Mouse (Mus musculus): ENCODE data around the gene Mgst1. TPM values are rescaled to one million over a fixed set of nuclear protein-coding genes. Genes with fewer than 3 reads are reported as not detected.

Mgst1 gene
- 187 and 224 TPM in 2 replicates for polyA plus RNA-seq (2015; fragmentation: Nextera tagmentation; extraction: Ambion mirVana)

DNA sequence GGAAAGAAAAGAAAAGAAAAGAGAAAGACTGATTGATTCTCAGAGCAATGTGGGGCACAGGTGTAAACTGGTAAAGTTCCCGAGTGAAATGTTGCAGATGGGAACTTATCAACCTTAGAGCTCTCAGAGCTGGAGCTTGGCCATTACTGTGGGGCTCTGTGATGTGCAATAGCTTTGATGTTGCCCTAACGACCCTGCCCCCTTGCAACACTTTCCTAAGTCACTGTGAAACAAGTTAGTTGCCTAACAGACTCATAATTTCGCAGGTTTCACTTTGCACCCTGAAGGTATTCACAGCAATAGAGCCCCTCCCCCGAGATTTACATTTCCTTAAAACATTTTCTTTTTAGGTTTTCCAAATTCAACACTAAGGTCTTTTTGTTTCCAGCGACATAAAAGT lies at the start of gene Mgst1:
TSS of gene Mgst1 (plus strand) at position 387 of the 400 bp plus-strand sequence.
- 0% methylated on average over 5 of the region's 5 CpGs for WGBS
- H3K9ac ChIP-seq, result peak within 1 kb of the TSS; percentile 31

GRCm38 (mm10) chr6:138092432-138092831 lies 47.7 kb upstream of the Mgst1 start:
- Histone ChIP-seq H3K9ac (no peak overlapping the region), H3K4me3 (no peak overlapping the region), H3K4me2 (no peak overlapping the region), H3K36me3 (no peaks in the 10 kb centered on the region), H3K9me3 (no peaks in the 10 kb centered on the region), H3K27ac (no peak overlapping the region), H3K27me3 (no peaks in the 10 kb centered on the region), H3K4me1 (no peaks in the 10 kb centered on the region)
- 42% methylated on average over 7 of the region's 7 CpGs for WGBS
- no peak for ATAC-seq (ENCODE audit: insufficient number of reproducible peaks, low FRiP score, low TSS enrichment, low read depth)

More for the DNA sequence above, at the start of gene Mgst1:
- Histone ChIP-seq H3K4me1 (peaks cover 38% of the 10 kb centered on the region), H3K9me3 (no peaks in the 10 kb centered on the region), H3K4me2 (peak within 1 kb of the TSS; percentile 79), H3K4me3 (peak within 1 kb of the TSS; percentile 48), H3K36me3 (no peaks in the 10 kb centered on the region), H3K27me3 (no peaks in the 10 kb centered on the region), H3K27ac (peak within 1 kb of the TSS; percentile 63)
- peak; percentile 30; the same call in 1 of the 2 replicates for ATAC-seq (ENCODE audit: insufficient number of reproducible peaks, low FRiP score, low TSS enrichment, low read depth)

DNA sequence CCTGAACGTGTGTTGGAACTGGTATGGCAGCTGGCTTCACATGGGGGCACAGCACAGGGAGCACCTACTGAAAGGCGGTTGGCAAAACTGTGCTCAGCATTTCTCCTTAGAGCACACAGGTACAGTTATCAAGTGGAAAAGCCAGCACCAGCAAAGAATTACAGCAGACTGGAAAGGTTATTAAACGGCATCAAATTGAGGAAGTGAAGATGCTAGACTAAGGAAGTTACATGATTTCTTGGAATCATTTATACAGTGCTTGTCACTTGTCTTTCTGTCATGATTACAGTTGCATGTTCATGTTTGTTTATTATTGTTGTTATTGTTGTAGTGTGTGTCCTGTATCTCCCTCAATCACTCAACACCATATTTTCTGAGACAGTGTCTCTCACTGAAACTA lies 45.1 kb upstream of the Mgst1 start:
- H3K9me3 ChIP-seq, result no peaks in the 10 kb centered on the region
- H3K9ac ChIP-seq, result no peak overlapping the region
- no peak for ATAC-seq (ENCODE audit: insufficient number of reproducible peaks, low FRiP score, low TSS enrichment, low read depth)
- no peaks in the 10 kb centered on the region for H3K36me3 ChIP-seq
- no peak overlapping the region for H3K4me3 ChIP-seq
- H3K27ac ChIP-seq, result no peak overlapping the region
- no peaks in the 10 kb centered on the region for H3K4me1 ChIP-seq
- WGBS, result 78% methylated on average over 3 of the region's 3 CpGs
- no peak overlapping the region for H3K4me2 ChIP-seq
- no peaks in the 10 kb centered on the region for H3K27me3 ChIP-seq

DNA sequence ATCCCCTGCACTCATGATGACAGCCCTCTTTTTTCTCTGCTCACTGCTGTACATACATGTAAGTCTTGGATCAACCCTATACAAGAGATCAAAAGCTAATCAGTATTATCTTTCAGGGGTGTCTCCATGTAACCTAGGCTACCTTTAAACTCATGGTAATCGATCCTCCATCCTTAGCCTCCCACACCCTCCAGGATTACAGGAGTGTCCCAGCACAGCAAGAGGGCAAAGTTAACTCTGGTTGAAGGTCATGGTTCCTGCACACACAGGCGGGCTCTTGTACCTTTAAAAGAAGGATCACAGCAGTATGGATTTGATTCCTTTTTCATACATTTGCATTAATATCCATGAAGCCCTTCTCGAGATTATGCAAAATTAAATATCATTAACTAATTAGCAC lies 40.5 kb upstream of the Mgst1 start:
- Histone ChIP-seq H3K9me3 (no peaks in the 10 kb centered on the region), H3K9ac (no peak overlapping the region), H3K4me3 (no peak overlapping the region), H3K4me1 (no peaks in the 10 kb centered on the region), H3K36me3 (no peaks in the 10 kb centered on the region), H3K27me3 (no peaks in the 10 kb centered on the region), H3K27ac (no peak overlapping the region), H3K4me2 (no peak overlapping the region)
- ATAC-seq (ENCODE audit: insufficient number of reproducible peaks, low FRiP score, low TSS enrichment, low read depth), result no peak
- WGBS, result 73% methylated on average over 3 of the region's 3 CpGs

GRCm38 (mm10) chr6:138101843-138102242 lies 38.3 kb upstream of the Mgst1 start:
- Histone ChIP-seq H3K4me3 (no peak overlapping the region), H3K27ac (no peak overlapping the region), H3K27me3 (no peaks in the 10 kb centered on the region), H3K36me3 (no peaks in the 10 kb centered on the region), H3K9me3 (no peaks in the 10 kb centered on the region), H3K4me2 (no peak overlapping the region), H3K9ac (no peak overlapping the region), H3K4me1 (no peaks in the 10 kb centered on the region)
- ATAC-seq (ENCODE audit: insufficient number of reproducible peaks, low FRiP score, low TSS enrichment, low read depth), result no peak
- 91% methylated on average over 4 of the region's 4 CpGs for WGBS

DNA sequence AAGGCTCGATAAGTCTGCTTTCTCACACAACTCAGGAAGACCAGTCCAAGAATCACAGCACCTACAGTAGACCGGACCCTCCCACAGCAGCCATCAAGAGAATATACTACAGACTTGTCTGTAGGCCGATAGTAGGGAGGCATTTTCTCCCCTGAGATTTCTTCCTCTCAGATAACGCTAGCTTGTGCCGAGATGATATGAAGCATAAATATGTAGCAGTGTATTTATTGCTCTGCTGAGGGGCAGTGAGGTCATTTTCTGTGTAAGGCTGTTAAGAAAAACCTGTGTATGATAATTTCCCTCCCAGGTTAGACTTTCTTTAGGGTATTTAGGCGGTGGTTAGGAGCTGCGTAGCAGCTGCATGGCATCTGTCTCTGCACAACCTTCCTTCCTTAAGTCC lies 37.2 kb upstream of the Mgst1 start:
- 68% methylated on average over 7 of the region's 7 CpGs for WGBS
- H3K27ac ChIP-seq, result no peak overlapping the region

GRCm38 (mm10) chr6:138104559-138104958 lies 35.6 kb upstream of the Mgst1 start:
- Histone ChIP-seq H3K4me3 (no peak overlapping the region), H3K36me3 (no peaks in the 10 kb centered on the region), H3K27me3 (no peaks in the 10 kb centered on the region), H3K27ac (no peak overlapping the region), H3K4me1 (no peaks in the 10 kb centered on the region), H3K9me3 (no peaks in the 10 kb centered on the region), H3K9ac (no peak overlapping the region), H3K4me2 (no peak overlapping the region)
- no peak for ATAC-seq (ENCODE audit: insufficient number of reproducible peaks, low FRiP score, low TSS enrichment, low read depth)

More for the DNA sequence above, 37.2 kb upstream of the Mgst1 start:
- Histone ChIP-seq H3K4me2 (no peak overlapping the region), H3K27me3 (no peaks in the 10 kb centered on the region), H3K4me3 (no peak overlapping the region), H3K9me3 (no peaks in the 10 kb centered on the region), H3K36me3 (no peaks in the 10 kb centered on the region), H3K9ac (no peak overlapping the region), H3K4me1 (no peaks in the 10 kb centered on the region)
- no peak for ATAC-seq (ENCODE audit: insufficient number of reproducible peaks, low FRiP score, low TSS enrichment, low read depth)

DNA sequence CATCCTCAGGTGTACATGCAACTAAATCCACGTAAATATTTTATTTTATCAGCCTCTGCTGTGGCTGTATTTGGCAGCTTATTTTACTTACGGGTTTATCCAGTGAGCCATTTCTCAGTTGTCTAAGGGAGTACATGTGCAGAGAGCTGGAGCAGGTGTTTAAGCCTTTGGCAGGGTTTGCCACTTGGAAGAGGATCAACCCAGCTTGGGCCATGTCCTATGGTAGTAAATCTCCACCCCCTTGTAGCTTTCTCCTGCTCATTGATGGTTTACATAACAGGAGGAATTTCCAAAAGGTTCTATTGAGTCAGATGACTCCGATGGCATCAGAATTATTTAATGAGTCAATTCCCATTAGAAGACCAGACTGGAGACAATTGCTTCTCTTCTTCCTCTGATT lies 22.6 kb upstream of the Mgst1 start:
- no peak overlapping the region for H3K9ac ChIP-seq
- no peak overlapping the region for H3K4me2 ChIP-seq
- no peaks in the 10 kb centered on the region for H3K27me3 ChIP-seq
- H3K4me1 ChIP-seq, result no peaks in the 10 kb centered on the region
- no peaks in the 10 kb centered on the region for H3K9me3 ChIP-seq
- 68% methylated on average over 3 of the region's 3 CpGs for WGBS
- H3K27ac ChIP-seq, result no peak overlapping the region
- H3K36me3 ChIP-seq, result no peaks in the 10 kb centered on the region
- H3K4me3 ChIP-seq, result no peak overlapping the region
- no peak for ATAC-seq (ENCODE audit: insufficient number of reproducible peaks, low FRiP score, low TSS enrichment, low read depth)

- 65% methylated on average over 10 of the region's 10 CpGs for WGBS
- no peaks in the 10 kb centered on the region for H3K4me1 ChIP-seq
Observed at GRCm38 (mm10) chr6:138128392-138129335, 11.5 kb upstream of the Mgst1 start.

DNA sequence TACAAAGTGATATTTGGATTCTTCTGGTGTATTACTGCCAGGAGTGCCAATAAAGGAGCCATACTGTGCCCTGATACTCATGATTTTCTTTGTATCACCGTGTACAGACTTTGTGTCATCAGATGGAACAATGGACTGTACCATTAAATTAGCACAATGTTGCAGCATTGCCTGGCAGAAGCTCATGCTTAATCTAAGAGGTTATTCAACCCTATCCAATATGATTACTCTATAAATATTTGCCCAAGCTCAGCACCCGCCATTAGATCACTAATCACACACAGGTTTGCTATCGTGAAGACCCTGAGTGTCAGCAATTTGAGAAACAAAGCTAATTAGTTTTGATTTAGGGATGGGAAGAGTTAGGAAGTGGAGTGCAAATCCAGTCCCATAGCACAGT lies 9.6 kb upstream of the Mgst1 start:
- Histone ChIP-seq H3K36me3 (no peaks in the 10 kb centered on the region), H3K4me2 (no peak overlapping the region), H3K9ac (no peak overlapping the region), H3K27ac (no peak overlapping the region), H3K4me3 (no peak overlapping the region), H3K9me3 (no peaks in the 10 kb centered on the region), H3K27me3 (no peaks in the 10 kb centered on the region), H3K4me1 (no peaks in the 10 kb centered on the region)
- no peak for ATAC-seq (ENCODE audit: insufficient number of reproducible peaks, low FRiP score, low TSS enrichment, low read depth)
- 69% methylated on average over 3 of the region's 3 CpGs for WGBS

More at GRCm38 (mm10) chr6:138128392-138129335, 11.5 kb upstream of the Mgst1 start:
- no peak overlapping the region for H3K27ac ChIP-seq
- no peaks in the 10 kb centered on the region for H3K9me3 ChIP-seq
- ATAC-seq (ENCODE audit: insufficient number of reproducible peaks, low FRiP score, low TSS enrichment, low read depth), result no peak
- no peaks in the 10 kb centered on the region for H3K36me3 ChIP-seq
- H3K4me3 ChIP-seq, result no peak overlapping the region
- no peak overlapping the region for H3K9ac ChIP-seq
- no peak overlapping the region for H3K4me2 ChIP-seq
- H3K27me3 ChIP-seq, result no peaks in the 10 kb centered on the region

DNA sequence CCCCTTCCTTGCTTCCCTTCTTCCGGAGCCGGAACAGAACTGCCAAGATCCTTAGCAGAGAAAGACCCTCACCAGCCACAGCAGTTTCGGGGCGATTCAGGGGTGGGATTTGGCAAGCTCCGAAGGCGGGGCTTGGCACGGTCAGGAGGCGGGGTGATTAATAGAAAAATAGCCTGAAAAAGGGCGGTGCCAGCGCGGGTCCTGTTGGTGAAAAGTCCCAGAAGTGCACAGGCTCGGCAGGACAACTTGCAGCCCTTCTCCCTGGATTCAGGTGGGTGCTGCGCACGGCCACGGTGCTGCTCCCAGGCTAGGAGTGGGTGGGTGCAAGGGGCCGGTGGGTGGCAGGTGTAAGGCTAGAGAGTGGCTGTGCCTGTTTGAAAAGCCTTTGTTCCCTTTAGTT lies 220 bp downstream of the Mgst1 start:
- no peaks in the 10 kb centered on the region for H3K27me3 ChIP-seq
- peak overlapping the region; percentile 31; the same call in 1 of the 2 replicates for H3K9ac ChIP-seq
- H3K9me3 ChIP-seq, result no peaks in the 10 kb centered on the region
- ATAC-seq (ENCODE audit: insufficient number of reproducible peaks, low FRiP score, low TSS enrichment, low read depth), result 0 out of 2 replicates have a peak, but pooled peaks have one; percentile 41
- peak overlapping the region; percentile 63 for H3K27ac ChIP-seq
- under 1% methylated on average over 16 of the region's 16 CpGs for WGBS
- peak overlapping the region; percentile 79 for H3K4me2 ChIP-seq
- H3K4me1 ChIP-seq, result peaks cover 38% of the 10 kb centered on the region
- H3K4me3 ChIP-seq, result peak overlapping the region; percentile 48
- H3K36me3 ChIP-seq, result no peaks in the 10 kb centered on the region

GRCm38 (mm10) chr6:138141111-138141592 lies 1.0 kb downstream of the Mgst1 start:
- Histone ChIP-seq H3K4me3 (peak overlapping the region; percentile 48), H3K4me1 (peaks cover 38% of the 10 kb centered on the region), H3K9me3 (no peaks in the 10 kb centered on the region), H3K9ac (peak overlapping the region; percentile 14; the same call in 1 of the 2 replicates), H3K27ac (peak overlapping the region; percentile 63), H3K4me2 (peak overlapping the region; percentile 79), H3K36me3 (no peaks in the 10 kb centered on the region), H3K27me3 (no peaks in the 10 kb centered on the region)
- WGBS, result 44% methylated on average over 4 of the region's 4 CpGs
- no peak for ATAC-seq (ENCODE audit: insufficient number of reproducible peaks, low FRiP score, low TSS enrichment, low read depth)

Data from limb, embryonic 15.5 days (tissue).